Mouse (Mus musculus): ENCODE data around the gene Zbtb37. TPM values are rescaled to one million over a fixed set of nuclear protein-coding genes. Genes with fewer than 3 reads are reported as not detected.

The Zbtb37 gene
- polyA plus RNA-seq, 1 experiment from 2014 or later, result 8.7 TPM

- H3K27me3 ChIP-seq (ENCODE audit: insufficient read depth, poor library complexity, severe bottlenecking), result no peaks in the 10 kb centered on the region
- peaks cover 44% of the 10 kb centered on the region for H3K36me3 ChIP-seq
- H3K4me1 ChIP-seq, result no peaks in the 10 kb centered on the region
- no peaks in the 10 kb centered on the region for H3K9me3 ChIP-seq
- WGBS, result 76% methylated on average over 2 of the region's 2 CpGs
- DNase-seq (ENCODE audit: low spot score), result no peak
- H3K27ac ChIP-seq, result no peak overlapping the region
- H3K4me3 ChIP-seq, result no peak overlapping the region
Observed at GRCm38 (mm10) chr1:161027196-161027595, 7.5 kb downstream of the Zbtb37 start.

- WGBS, result 86% methylated on average over 5 of the region's 5 CpGs
- Histone ChIP-seq H3K27ac (no peak overlapping the region), H3K4me1 (no peaks in the 10 kb centered on the region), H3K4me3 (no peak overlapping the region), H3K9me3 (no peaks in the 10 kb centered on the region), H3K27me3 (ENCODE audit: insufficient read depth, poor library complexity, severe bottlenecking) (no peaks in the 10 kb centered on the region), H3K36me3 (peaks cover 35% of the 10 kb centered on the region)
- DNase-seq (ENCODE audit: low spot score), result peak; percentile 25
Observed at GRCm38 (mm10) chr1:161025410-161026210, 9.0 kb downstream of the Zbtb37 start.

DNA sequence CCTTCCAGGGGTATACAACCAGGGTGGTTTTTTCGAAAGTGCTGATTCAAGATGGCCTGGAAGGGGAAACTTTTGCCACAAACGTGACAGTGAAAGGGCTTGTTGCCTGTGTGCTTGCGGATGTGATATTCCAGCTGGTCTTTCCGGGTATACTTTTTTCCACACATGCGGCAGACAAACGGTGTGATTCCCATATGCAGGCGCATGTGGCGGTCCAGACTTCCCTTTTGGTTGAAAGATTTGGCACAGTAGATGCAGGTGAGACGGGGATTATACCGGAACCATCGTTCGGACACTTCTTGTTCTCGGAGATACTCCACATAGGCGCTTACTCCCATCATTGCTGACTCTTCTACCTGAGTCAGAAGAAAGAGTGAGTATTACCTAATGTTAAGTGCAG is 14.6 kb downstream of the Zbtb37 start:
- no peaks in the 10 kb centered on the region for H3K27me3 ChIP-seq (ENCODE audit: insufficient read depth, poor library complexity, severe bottlenecking)
- DNase-seq (ENCODE audit: low spot score), result peak; percentile 53
- peaks cover 32% of the 10 kb centered on the region for H3K36me3 ChIP-seq
- H3K4me1 ChIP-seq, result no peaks in the 10 kb centered on the region
- no peaks in the 10 kb centered on the region for H3K9me3 ChIP-seq
- 93% methylated on average over 14 of the region's 14 CpGs for WGBS
- H3K27ac ChIP-seq, result no peak overlapping the region
- no peak overlapping the region for H3K4me3 ChIP-seq

DNA sequence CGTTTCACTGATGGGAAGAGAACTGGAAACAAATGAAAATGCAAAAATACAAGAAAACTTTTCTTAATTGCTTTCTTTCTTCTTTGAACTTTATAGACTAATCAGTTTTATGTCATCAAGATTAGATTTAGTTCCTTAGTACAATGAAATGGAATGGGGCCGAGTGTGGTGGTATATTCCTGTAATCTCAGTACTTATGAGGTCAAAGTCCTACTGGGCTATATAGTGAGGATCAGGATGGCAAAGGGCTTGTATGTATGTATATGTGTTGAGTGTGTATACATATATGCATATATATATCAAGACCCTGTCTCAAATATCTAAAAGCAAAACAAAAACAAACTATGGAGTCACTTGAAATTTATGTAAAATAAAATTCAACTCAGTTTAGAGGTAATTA is 18.3 kb downstream of the Zbtb37 start:
- H3K4me1 ChIP-seq, result no peaks in the 10 kb centered on the region
- H3K27me3 ChIP-seq (ENCODE audit: insufficient read depth, poor library complexity, severe bottlenecking), result no peaks in the 10 kb centered on the region
- no peak overlapping the region for H3K27ac ChIP-seq
- WGBS, result 74% methylated on average over 2 of the region's 2 CpGs
- no peaks in the 10 kb centered on the region for H3K9me3 ChIP-seq
- no peak for DNase-seq (ENCODE audit: low spot score)
- no peak overlapping the region for H3K4me3 ChIP-seq
- H3K36me3 ChIP-seq, result peaks cover 52% of the 10 kb centered on the region

DNA sequence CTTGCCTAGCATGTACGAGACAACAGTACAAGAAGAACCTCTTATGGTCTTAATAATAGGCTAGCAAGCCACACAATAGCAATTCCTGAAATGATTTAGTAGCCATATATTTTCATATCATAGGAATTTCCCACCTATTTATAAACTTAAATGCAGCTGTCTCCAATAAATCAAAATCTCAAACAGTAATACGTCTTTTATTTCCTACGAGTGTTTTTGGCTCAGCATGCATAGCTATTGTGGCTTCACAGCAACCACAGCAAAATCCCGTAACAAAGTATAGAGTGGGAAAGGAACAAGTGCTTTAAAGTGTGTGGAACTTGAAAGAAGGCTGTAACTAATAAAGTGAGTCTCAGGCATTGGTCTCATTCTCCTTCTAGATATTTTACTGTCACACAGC is 24.2 kb downstream of the Zbtb37 start:
- no peaks in the 10 kb centered on the region for H3K4me1 ChIP-seq
- WGBS, result 92% methylated on average over 4 of the region's 4 CpGs
- DNase-seq (ENCODE audit: low spot score), result no peak

DNA sequence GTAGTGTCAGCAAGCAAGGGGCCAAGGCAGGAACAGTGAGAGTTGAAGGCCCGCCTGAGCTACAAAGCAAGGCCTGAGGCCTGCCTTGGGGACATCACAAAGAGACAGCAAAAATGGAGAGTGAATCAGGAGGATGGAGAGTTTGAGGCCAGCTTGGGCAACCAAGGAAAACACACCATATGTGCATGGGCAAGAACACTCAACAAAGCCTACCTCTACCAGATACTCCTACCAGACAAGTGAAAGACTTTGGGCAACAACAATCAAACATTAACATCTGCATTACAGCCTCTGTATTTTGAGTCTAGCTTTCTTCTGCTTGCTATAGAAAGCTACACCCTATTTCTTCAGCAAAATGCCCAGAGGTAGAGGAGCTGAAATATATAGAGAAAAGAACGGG is 26.6 kb downstream of the Zbtb37 start:
- Histone ChIP-seq H3K4me3 (no peak overlapping the region), H3K9me3 (no peaks in the 10 kb centered on the region), H3K27ac (no peak overlapping the region), H3K4me1 (no peaks in the 10 kb centered on the region), H3K36me3 (peaks cover 37% of the 10 kb centered on the region), H3K27me3 (ENCODE audit: insufficient read depth, poor library complexity, severe bottlenecking) (no peaks in the 10 kb centered on the region)
- WGBS, result 91% methylated on average over 2 of the region's 2 CpGs
- peak; percentile 36 for DNase-seq (ENCODE audit: low spot score)

More for the DNA sequence above, 24.2 kb downstream of the Zbtb37 start:
- no peak overlapping the region for H3K27ac ChIP-seq
- H3K4me3 ChIP-seq, result no peak overlapping the region
- peaks cover 40% of the 10 kb centered on the region for H3K36me3 ChIP-seq
- no peaks in the 10 kb centered on the region for H3K27me3 ChIP-seq (ENCODE audit: insufficient read depth, poor library complexity, severe bottlenecking)
- H3K9me3 ChIP-seq, result no peaks in the 10 kb centered on the region

DNA sequence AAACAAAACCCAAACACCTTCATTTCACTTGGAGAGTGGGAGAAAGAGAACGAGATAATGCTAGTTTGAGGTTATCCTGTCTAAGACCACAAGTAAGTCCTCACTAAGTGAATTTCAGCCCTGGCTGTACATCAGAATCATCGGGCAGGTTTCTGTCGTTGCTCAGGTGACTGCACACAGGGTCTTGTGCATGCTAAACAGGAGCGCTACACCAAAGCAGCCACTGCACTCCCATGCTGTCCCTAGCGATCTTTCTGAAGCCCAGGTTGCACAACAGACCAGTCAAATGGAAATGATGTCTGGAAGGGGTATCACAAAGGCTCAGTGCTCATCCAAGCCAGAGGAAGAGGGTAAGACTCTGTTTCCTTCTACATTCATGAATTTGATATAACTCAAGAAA is 28.2 kb downstream of the Zbtb37 start:
- Histone ChIP-seq H3K4me3 (no peak overlapping the region), H3K27me3 (ENCODE audit: insufficient read depth, poor library complexity, severe bottlenecking) (no peaks in the 10 kb centered on the region), H3K36me3 (peaks cover 22% of the 10 kb centered on the region), H3K9me3 (no peaks in the 10 kb centered on the region), H3K27ac (no peak overlapping the region), H3K4me1 (no peaks in the 10 kb centered on the region)
- 88% methylated on average over 5 of the region's 5 CpGs for whole genome bisulfite sequencing
- peak; percentile 62 for DNase-seq (ENCODE audit: low spot score)

GRCm38 (mm10) chr1:161005526-161005925 is 29.1 kb downstream of the Zbtb37 start:
- Histone ChIP-seq H3K27ac (no peak overlapping the region), H3K27me3 (ENCODE audit: insufficient read depth, poor library complexity, severe bottlenecking) (no peaks in the 10 kb centered on the region), H3K36me3 (peaks cover 21% of the 10 kb centered on the region), H3K4me1 (no peaks in the 10 kb centered on the region), H3K9me3 (no peaks in the 10 kb centered on the region), H3K4me3 (no peak overlapping the region)
- WGBS, result 76% methylated on average over 3 of the region's 3 CpGs
- DNase-seq (ENCODE audit: low spot score), result no peak

GRCm38 (mm10) chr1:161004942-161005341 is 29.7 kb downstream of the Zbtb37 start:
- H3K4me3 ChIP-seq, result no peak overlapping the region

GRCm38 (mm10) chr1:160993851-160994250 is 40.8 kb downstream of the Zbtb37 start:
- no peaks in the 10 kb centered on the region for H3K9me3 ChIP-seq
- 84% methylated on average over 6 of the region's 6 CpGs for WGBS
- no peak overlapping the region for H3K27ac ChIP-seq
- H3K27me3 ChIP-seq (ENCODE audit: insufficient read depth, poor library complexity, severe bottlenecking), result no peaks in the 10 kb centered on the region
- DNase-seq (ENCODE audit: low spot score), result no peak
- no peaks in the 10 kb centered on the region for H3K36me3 ChIP-seq
- peaks cover 6% of the 10 kb centered on the region; the same call in 1 of the 2 replicates for H3K4me1 ChIP-seq
- H3K4me3 ChIP-seq, result no peak overlapping the region

More at GRCm38 (mm10) chr1:161004942-161005341, 29.7 kb downstream of the Zbtb37 start:
- Histone ChIP-seq H3K27ac (no peak overlapping the region), H3K36me3 (peaks cover 22% of the 10 kb centered on the region), H3K4me1 (no peaks in the 10 kb centered on the region), H3K27me3 (ENCODE audit: insufficient read depth, poor library complexity, severe bottlenecking) (no peaks in the 10 kb centered on the region), H3K9me3 (no peaks in the 10 kb centered on the region)
- 66% methylated on average over 4 of the region's 4 CpGs for WGBS
- DNase-seq (ENCODE audit: low spot score), result peak; percentile 65

GRCm38 (mm10) chr1:160989395-160989794 is 45.3 kb downstream of the Zbtb37 start:
- DNase-seq (ENCODE audit: low spot score), result no peak
- Histone ChIP-seq H3K27ac (no peak overlapping the region), H3K4me3 (no peak overlapping the region), H3K36me3 (no peaks in the 10 kb centered on the region), H3K9me3 (no peaks in the 10 kb centered on the region), H3K4me1 (no peaks in the 10 kb centered on the region), H3K27me3 (ENCODE audit: insufficient read depth, poor library complexity, severe bottlenecking) (no peaks in the 10 kb centered on the region)
- 77% methylated on average over 15 of the region's 15 CpGs for WGBS

GRCm38 (mm10) chr1:160986881-160987635 is 47.6 kb downstream of the Zbtb37 start:
- no peak overlapping the region for H3K27ac ChIP-seq
- H3K36me3 ChIP-seq, result no peaks in the 10 kb centered on the region
- H3K9me3 ChIP-seq, result no peaks in the 10 kb centered on the region
- no peaks in the 10 kb centered on the region for H3K4me1 ChIP-seq
- no peaks in the 10 kb centered on the region for H3K27me3 ChIP-seq (ENCODE audit: insufficient read depth, poor library complexity, severe bottlenecking)
- 82% methylated on average over 17 of the region's 17 CpGs for WGBS
- H3K4me3 ChIP-seq, result no peak overlapping the region
- no peak for DNase-seq (ENCODE audit: low spot score)

- no peak for DNase-seq (ENCODE audit: low spot score)
- 85% methylated on average over 6 of the region's 6 CpGs for WGBS
- Histone ChIP-seq H3K36me3 (no peaks in the 10 kb centered on the region), H3K27me3 (ENCODE audit: insufficient read depth, poor library complexity, severe bottlenecking) (no peaks in the 10 kb centered on the region), H3K4me3 (no peak overlapping the region), H3K9me3 (no peaks in the 10 kb centered on the region), H3K4me1 (no peaks in the 10 kb centered on the region), H3K27ac (no peak overlapping the region)
Observed at GRCm38 (mm10) chr1:160985477-160985876, 49.2 kb downstream of the Zbtb37 start.

Measured in heart, embryonic 10.5 days (tissue).